Mouse (Mus musculus): ENCODE measurements around the gene Mmp1b. TPM values are rescaled to one million over a fixed set of nuclear protein-coding genes. Genes with fewer than 3 reads are reported as not detected.
"Not testable (repeated sequence)": the region's sequence is repeated elsewhere in the genome, so short reads cannot be mapped to it uniquely, and the experiment has no call there.

Mmp1b gene
- total RNA-seq (2021): not detected
- long read RNA-seq, experiment 1: 0 reads
- long read RNA-seq, experiment 2: 0 reads

- no peak for DNase-seq
These were observed at the start of gene Mmp1b for GRCm38 (mm10) chr9:7387947-7388346. Mmp1b (minus strand) TSS chr9:7388047.

GRCm38 (mm10) chr9:7396556-7396955 lies 8.7 kb upstream of the Mmp1b start:
- not testable (repeated sequence) for DNase-seq

DNA sequence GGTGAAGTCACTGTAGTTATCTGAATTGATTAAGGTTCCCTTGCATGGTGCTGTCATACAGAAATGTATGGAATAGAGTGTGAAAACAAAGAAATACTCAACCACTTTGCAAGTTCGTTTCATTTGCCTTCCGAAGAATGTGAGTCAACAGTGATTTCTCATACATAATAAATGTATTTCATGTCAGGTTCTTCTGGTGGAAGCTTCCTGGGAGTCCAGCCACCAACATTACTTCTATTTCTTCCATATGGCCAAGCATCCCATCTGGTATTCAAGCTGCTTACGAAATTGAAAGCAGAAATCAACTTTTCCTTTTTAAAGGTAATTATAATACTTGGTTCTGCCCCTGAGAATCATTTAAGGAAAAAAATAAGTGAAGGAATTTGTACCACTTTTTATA lies 33.3 kb downstream of the Mmp1b start:
- DNase-seq: no peak

GRCm38 (mm10) chr9:7345513-7345912 lies 42.3 kb downstream of the Mmp1b start:
- no peak for DNase-seq

DNA sequence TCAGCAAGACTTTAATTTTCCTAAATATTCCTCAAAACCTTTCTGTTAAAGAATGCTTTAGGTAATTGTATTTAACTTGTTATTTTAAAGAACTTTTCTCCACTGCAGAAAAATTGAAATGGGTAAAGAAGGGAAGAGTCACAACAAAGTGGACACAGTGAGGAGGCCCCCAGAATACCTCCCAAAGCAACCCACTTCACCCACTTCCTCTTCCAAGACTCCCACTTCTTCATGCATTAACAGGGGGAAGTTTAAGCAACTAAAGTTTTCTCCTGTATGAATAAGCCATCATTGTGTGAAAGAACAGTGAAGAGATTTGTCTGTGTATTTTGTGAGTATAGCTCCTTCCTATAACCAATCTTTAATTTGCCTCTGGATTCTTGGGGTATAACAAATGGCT lies 43.7 kb downstream of the Mmp1b start, which contains the start of gene Mmp12:
Mmp12 (plus strand) TSS at position 275 of the 400 bp plus-strand sequence.
- DNase-seq: no peak

GRCm38 (mm10) chr9:7336740-7337483 lies 50.9 kb downstream of the Mmp1b start:
- no peak for DNase-seq

- DNase-seq: no peak
These were observed 51.8 kb downstream of the Mmp1b start for GRCm38 (mm10) chr9:7335766-7336680.

- DNase-seq: no peak
These were observed 56.0 kb downstream of the Mmp1b start for GRCm38 (mm10) chr9:7331847-7332246.

Other genes starting within 250 kb of the Mmp1b start
- 1 to 10 TPM; 1.7 to 2.1 TPM for gene Dync2h1, start 203.6 kb downstream of the Mmp1b start, total RNA-seq (2021)
- 10 to 100 TPM; 60.8 to 65.4 TPM for gene Dcun1d5, start 203.5 kb downstream of the Mmp1b start, total RNA-seq (2021)
- not detected for gene Mmp13, start 115.5 kb downstream of the Mmp1b start, total RNA-seq (2021)
- not detected for gene Mmp12, start 43.7 kb downstream of the Mmp1b start, total RNA-seq (2021)
- under 1 TPM; 0.20 to 0.83 TPM for gene Mmp3, start 57.8 kb upstream of the Mmp1b start, total RNA-seq (2021)
- not detected for gene Mmp10, start 114.3 kb upstream of the Mmp1b start, total RNA-seq (2021)
- gene Mmp8, start 170.4 kb upstream of the Mmp1b start, total RNA-seq (2021): not detected
- gene Mmp27, start 183.3 kb upstream of the Mmp1b start, total RNA-seq (2021): under 1 TPM in 1 of 2 experiments, not detected in 1; 0.70 TPM
- not detected for gene Mmp20, start 240.2 kb upstream of the Mmp1b start, total RNA-seq (2021)

Measured in gastrocnemius, postnatal 25 days (tissue).